Mouse (Mus musculus) testis, adult 2 months (tissue): ENCODE results near the gene Ndufb6. TPM values are rescaled to one million over a fixed set of nuclear protein-coding genes. Genes with fewer than 3 reads are reported as not detected.

Experiments
- H3K27ac ChIP-seq: fragments of 200-500 bp; 2 replicates; pipeline ENCODE4 v1.5.1; 2012; ENCODE audit warnings: low read depth, low read length; ENCODE audit not compliant: control insufficient read depth, insufficient read depth
- H3K27me3 ChIP-seq: fragments of 200-500 bp; 2 replicates; pipeline ENCODE4 v1.6.1; 2012; ENCODE audit warnings: mild to moderate bottlenecking, low read length, moderate library complexity; ENCODE audit not compliant: control insufficient read depth, insufficient read depth
- H3K36me3 ChIP-seq: fragments of 200-500 bp; 2 replicates; pipeline ENCODE4 v1.6.1; 2012; ENCODE audit warnings: mild to moderate bottlenecking, low read length; ENCODE audit not compliant: control insufficient read depth, insufficient read depth
- H3K4me1 ChIP-seq: fragments of 200-500 bp; 2 replicates; pipeline ENCODE4 v1.6.1; 2012; ENCODE audit warnings: low read length; ENCODE audit not compliant: control insufficient read depth, insufficient read depth
- H3K4me3 ChIP-seq: fragments of 200-500 bp; 2 replicates; pipeline ENCODE4 v1.5.1; 2012; ENCODE audit warnings: low read depth, mild to moderate bottlenecking, low read length, moderate library complexity, mixed read lengths; ENCODE audit not compliant: control insufficient read depth
- CTCF ChIP-seq: fragments of 200-500 bp; IDR thresholded peaks from 2 replicates; pipeline ENCODE4 v1.5.1; 2012; ENCODE audit warnings: low read depth, mild to moderate bottlenecking, inconsistent platforms, low read length, moderate library complexity; ENCODE audit not compliant: control insufficient read depth, insufficient read depth, insufficient replicate concordance
- POLR2A ChIP-seq: fragments of 200-500 bp; IDR thresholded peaks from 2 replicates; pipeline ENCODE4 v1.6.1; 2012; ENCODE audit warnings: low read depth, mild to moderate bottlenecking, inconsistent platforms, low read length, moderate library complexity; ENCODE audit not compliant: control insufficient read depth
- polyA plus RNA-seq: library from polyadenylated mRNA; depleted of rRNA; stranded (reverse); fragments of >200 nt; gene quantifications from 2 replicates; pipeline ENCODE4 v1.2.3, GENCODE M21; 2012

Gene Ndufb6
- polyA plus RNA-seq, 1 experiment = 58.2 TPM

DNA sequence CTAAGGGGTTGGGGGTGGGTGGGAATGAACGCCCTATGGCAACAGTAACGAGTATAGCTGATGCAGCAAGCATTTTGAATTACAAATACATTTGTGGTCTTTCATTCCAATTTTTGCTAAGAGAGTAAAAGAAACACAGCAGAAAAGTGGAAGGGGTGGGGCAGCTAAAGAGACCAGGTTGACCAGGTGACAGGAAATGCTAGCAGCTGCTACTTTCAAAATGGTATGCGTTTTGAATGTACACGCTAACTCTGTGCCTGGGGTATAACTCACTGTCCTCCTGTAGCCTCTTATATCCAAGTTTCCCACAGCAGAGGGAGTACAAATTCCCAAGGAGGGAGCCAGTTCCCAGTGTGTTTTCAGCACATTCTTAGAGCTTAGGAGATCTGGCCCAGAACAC, 42.4 kb downstream of the Ndufb6 start:
- Histone ChIP-seq H3K4me3 (no peak overlapping the region), H3K27me3 (no peaks in the 10 kb centered on the region), H3K4me1 (peaks cover 13% of the 10 kb centered on the region), H3K36me3 (no peaks in the 10 kb centered on the region), H3K27ac (no peak overlapping the region)
- TF ChIP-seq CTCF (no peak), POLR2A (no peak)

DNA sequence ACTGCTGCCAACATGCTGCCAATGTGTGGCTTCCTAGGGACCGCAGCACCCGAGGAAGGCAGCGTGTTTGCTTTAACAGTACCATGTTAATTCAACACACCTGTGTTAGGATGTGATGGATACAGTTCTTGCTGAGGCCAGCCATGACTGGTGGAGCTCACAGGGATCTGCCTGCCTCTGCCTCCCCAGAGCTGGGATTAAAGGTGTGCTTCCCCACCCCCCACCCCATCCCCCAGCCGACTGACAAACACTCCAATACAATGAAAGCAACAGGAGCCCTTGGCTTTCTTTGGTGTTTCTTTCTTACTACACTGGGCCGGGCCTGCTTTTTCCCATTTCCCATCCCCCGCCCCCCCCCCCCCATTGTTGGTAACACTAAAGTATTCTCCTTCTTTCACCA, 45.0 kb downstream of the Ndufb6 start:
- H3K4me1 ChIP-seq = peaks cover 4% of the 10 kb centered on the region; the same call in 1 of the 2 replicates
- no peaks in the 10 kb centered on the region for H3K27me3 ChIP-seq
- no peak overlapping the region for H3K27ac ChIP-seq
- TF ChIP-seq CTCF (no peak), POLR2A (no peak)
- no peaks in the 10 kb centered on the region for H3K36me3 ChIP-seq
- H3K4me3 ChIP-seq = no peak overlapping the region

DNA sequence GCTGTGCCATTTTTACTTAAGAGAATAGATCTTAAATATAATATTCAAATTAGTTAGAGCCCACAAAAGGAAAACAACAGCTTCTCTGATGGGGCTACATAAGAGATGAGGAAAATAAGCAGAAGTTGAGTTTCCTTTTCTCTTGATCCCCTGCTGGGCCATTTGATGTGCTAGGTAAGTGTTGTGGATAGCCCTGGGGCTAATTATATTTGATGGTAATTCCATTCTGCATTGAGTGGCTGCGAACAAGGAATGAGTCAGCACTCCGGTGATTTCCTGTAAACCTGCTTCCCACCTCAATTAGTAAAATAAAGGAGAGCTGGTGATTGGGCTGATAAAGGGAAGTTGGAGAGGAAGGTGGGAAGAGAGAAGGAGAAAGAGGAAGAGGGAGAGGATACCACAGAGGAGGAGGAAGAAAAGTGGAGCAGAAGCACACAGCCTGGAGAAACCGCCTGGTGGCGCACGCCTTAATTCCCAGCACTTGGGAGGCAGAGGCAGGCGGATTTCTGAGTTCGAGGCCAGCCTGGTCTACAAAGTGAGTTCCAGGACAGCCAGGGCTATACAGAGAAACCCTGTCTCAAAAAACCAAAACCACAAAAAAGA, 46.1 kb downstream of the Ndufb6 start:
- Histone ChIP-seq H3K4me1 (no peaks in the 10 kb centered on the region), H3K27ac (no peak overlapping the region), H3K27me3 (no peaks in the 10 kb centered on the region), H3K36me3 (no peaks in the 10 kb centered on the region), H3K4me3 (no peak overlapping the region)
- TF ChIP-seq CTCF = no peak
- TF ChIP-seq POLR2A = no peak

DNA sequence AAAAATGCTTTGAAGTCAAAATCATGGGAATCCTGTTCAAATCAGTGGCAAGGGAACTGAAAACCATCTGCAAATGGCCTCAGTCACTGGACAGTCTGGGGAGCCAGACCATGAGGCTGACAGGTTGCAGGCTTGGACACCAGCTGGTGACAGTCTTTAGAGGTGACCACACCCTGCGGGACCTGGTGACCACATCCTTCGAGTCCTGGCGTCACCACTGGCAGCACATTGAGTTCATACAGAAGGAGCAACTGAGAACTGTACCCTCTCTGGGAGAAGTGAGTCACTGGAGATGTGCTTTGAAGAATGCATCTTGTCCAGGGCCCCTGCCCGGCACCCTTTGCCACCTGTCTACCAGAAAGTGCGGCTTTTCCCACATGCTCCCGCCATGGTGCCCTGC, 49.5 kb downstream of the Ndufb6 start:
- peaks cover 2% of the 10 kb centered on the region; the same call in 1 of the 2 replicates for H3K4me1 ChIP-seq
- no peak overlapping the region for H3K27ac ChIP-seq
- H3K4me3 ChIP-seq = no peak overlapping the region
- H3K27me3 ChIP-seq = no peaks in the 10 kb centered on the region
- no peak for TF ChIP-seq POLR2A
- no peak for TF ChIP-seq CTCF
- H3K36me3 ChIP-seq = no peaks in the 10 kb centered on the region

DNA sequence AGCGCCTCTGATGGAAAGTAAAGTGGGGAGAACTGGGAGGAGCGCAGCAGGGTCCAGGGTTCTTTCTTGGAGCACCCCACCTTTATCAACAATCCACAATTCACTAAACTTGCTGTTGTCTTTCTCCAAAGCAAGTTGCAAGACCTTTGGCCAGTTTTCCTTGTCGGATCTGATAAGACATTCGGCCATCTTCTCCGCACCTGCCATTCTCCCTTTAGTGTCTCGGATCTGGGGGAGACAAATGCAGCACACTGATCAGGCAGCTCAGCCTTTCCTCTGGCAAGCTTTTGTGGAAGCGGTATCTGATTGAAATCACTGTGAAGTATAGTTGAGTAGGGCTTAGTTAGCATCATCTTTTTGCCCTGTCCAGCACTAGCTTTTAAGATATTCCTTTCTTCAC, 51.3 kb downstream of the Ndufb6 start:
- no peak overlapping the region for H3K4me3 ChIP-seq

DNA sequence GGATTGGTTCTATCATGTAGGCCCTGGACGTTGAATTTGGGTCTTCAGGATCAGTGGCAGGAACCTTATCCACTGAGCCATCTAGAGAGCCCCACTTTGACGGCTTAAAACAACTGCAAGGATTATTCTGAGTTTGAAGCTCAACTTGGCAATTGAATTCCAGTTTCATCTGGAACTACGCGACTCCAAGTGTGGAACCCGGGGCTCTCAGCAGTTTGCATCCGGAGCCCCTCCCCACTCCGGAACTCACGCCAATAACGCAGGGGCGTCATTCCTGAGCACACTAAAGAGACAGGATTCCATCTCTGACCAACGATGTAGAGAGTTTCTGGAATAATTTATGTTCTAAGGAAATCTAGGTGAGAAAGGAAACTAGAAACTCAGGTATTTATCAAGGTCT, 52.1 kb downstream of the Ndufb6 start:
- TF ChIP-seq CTCF = no peak
- Histone ChIP-seq H3K27ac (no peak overlapping the region), H3K4me3 (no peak overlapping the region), H3K4me1 (peaks cover 2% of the 10 kb centered on the region; the same call in 1 of the 2 replicates), H3K27me3 (no peaks in the 10 kb centered on the region), H3K36me3 (no peaks in the 10 kb centered on the region)

More for the DNA sequence above, 51.3 kb downstream of the Ndufb6 start:
- Histone ChIP-seq H3K4me1 (peaks cover 2% of the 10 kb centered on the region; the same call in 1 of the 2 replicates), H3K27ac (no peak overlapping the region), H3K36me3 (no peaks in the 10 kb centered on the region), H3K27me3 (no peaks in the 10 kb centered on the region)
- TF ChIP-seq CTCF = no peak
- TF ChIP-seq POLR2A = no peak

DNA sequence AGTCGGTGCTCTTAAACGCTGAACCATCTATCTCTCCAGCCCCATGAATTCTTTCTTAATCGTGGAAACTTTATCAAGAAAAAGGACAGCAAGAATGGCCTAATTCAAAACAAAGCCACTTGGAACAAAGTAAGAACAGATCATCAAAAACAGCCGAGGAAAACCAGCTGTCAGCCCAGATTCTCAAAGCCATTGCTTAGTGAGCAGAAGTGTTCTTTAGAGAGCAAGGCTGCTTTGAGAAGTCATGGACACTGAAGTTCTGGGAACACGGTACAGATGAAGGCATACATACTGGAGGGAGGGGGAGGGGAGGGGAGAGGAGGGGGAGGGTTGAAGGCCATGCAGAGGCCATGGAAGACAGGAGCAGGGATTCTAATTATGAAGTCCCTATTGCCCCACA, 53.1 kb downstream of the Ndufb6 start:
- no peak overlapping the region for H3K27ac ChIP-seq
- H3K36me3 ChIP-seq = no peaks in the 10 kb centered on the region
- no peaks in the 10 kb centered on the region for H3K27me3 ChIP-seq
- no peak overlapping the region for H3K4me3 ChIP-seq
- peaks cover 2% of the 10 kb centered on the region; the same call in 1 of the 2 replicates for H3K4me1 ChIP-seq
- TF ChIP-seq CTCF = no peak
- no peak for TF ChIP-seq POLR2A
